Mouse (Mus musculus): Measurements from ENCODE around the gene Mllt6.

- TF ChIP-seq CTCF (IDR thresholded peaks at IDR 0.05; ENCODE audit: low read depth), result no peak
- TF ChIP-seq EP300 (IDR thresholded peaks at IDR 0.05; ENCODE audit: low read depth), result no peak
These were observed 52.8 kb downstream of the Mllt6 start for GRCm38 (mm10) chr11:97716021-97716420.

Measured in liver, embryonic 14.5 days (tissue).